Mouse (Mus musculus) heart, postnatal 0 days (tissue): ENCODE data around the gene Scn9a. TPM values are rescaled to one million over a fixed set of nuclear protein-coding genes. Genes with fewer than 3 reads are reported as not detected.

Experiments used
- ATAC-seq: fragments of 200-750 bp; cut with Nextera tagmentation; 2 replicates; pipeline ENCODE4 v1.8.0; 2017; ENCODE audit warnings: low read depth, moderate number of reproducible peaks, moderate library complexity; ENCODE audit not compliant: insufficient read depth
- DNase-seq: peaks from one replicate; pipeline ENCODE4 v3.0.0-alpha.2; 2016; ENCODE audit warnings: low spot score
- H3K27ac ChIP-seq: fragments of 300-500 bp; sonication (generic); 2 replicates; pipeline ENCODE4 v1.5.1; 2014; ENCODE audit warnings: low read depth, mild to moderate bottlenecking
- H3K27me3 ChIP-seq: fragments of 300-500 bp; sonication (generic); 2 replicates; pipeline ENCODE4 v1.6.1; 2014; ENCODE audit warnings: low read length, mixed read lengths; ENCODE audit not compliant: control insufficient read depth, insufficient read depth
- H3K36me3 ChIP-seq: fragments of 300-500 bp; sonication (generic); replicated peaks from 2 replicates; pipeline ENCODE4 v1.6.1; 2014; ENCODE audit warnings: low read length, mixed read lengths; ENCODE audit not compliant: control insufficient read depth, insufficient read depth
- H3K4me1 ChIP-seq: fragments of 300-500 bp; sonication (generic); 2 replicates; pipeline ENCODE4 v1.6.1; 2014; ENCODE audit warnings: antibody characterized with exemption; ENCODE audit not compliant: control insufficient read depth, insufficient read depth
- H3K4me2 ChIP-seq: fragments of 300-500 bp; sonication (generic); 2 replicates; pipeline ENCODE4 v1.6.1; 2014; ENCODE audit warnings: low read depth, mild to moderate bottlenecking, low read length, moderate library complexity
- H3K4me3 ChIP-seq: fragments of 300-500 bp; sonication (generic); 2 replicates; pipeline ENCODE4 v1.5.1; 2014; ENCODE audit warnings: low read depth, low read length
- H3K9ac ChIP-seq: fragments of 300-500 bp; sonication (generic); replicated peaks from 2 replicates; pipeline ENCODE4 v1.6.1; 2014; ENCODE audit warnings: low read depth, low read length, mixed read lengths
- H3K9me3 ChIP-seq: fragments of 300-500 bp; sonication (generic); replicated peaks from 2 replicates; pipeline ENCODE4 v1.6.1; 2016; ENCODE audit warnings: low read length; ENCODE audit not compliant: control insufficient read depth
- CTCF ChIP-seq: IDR thresholded peaks from 2 replicates; pipeline ENCODE4 v1.5.1; 2016; ENCODE audit warnings: antibody characterized with exemption, control low read depth, low read depth
- EP300 ChIP-seq: IDR thresholded peaks from 2 replicates; pipeline ENCODE4 v1.6.1; 2016; ENCODE audit warnings: antibody characterized with exemption, low read depth
- WGBS: fragments of 180-500 bp; shearing (Covaris S2); extraction: QIAGEN DNeasy Blood & Tissue Kit; methylation state at CpG from one replicate; pipeline ENCODE4 v1.1.7; 2014; 5-methylcytosine and 5-hydroxymethylcytosine counted together
- polyA plus RNA-seq: library from polyadenylated mRNA; unstranded; fragments of >200 nt; fragmentation: Nextera tagmentation; extraction: Ambion mirVana; gene quantifications from 2 replicates; pipeline ENCODE4 v1.2.1, GENCODE M21; 2015
- total RNA-seq: library from RNA; depleted of rRNA; stranded (reverse); fragments of >200 nt; gene quantifications from 2 replicates; pipeline ENCODE4 v1.2.3, GENCODE M21; 2014; ENCODE audit warnings: low replicate concordance

Gene Scn9a
- total and polyA plus RNA-seq, 2 experiments from 2014 or later, result not detected

- no peak overlapping the region for H3K9ac ChIP-seq
- no peak for TF ChIP-seq EP300
- no peak for TF ChIP-seq CTCF
- no peak overlapping the region for H3K4me3 ChIP-seq
- no peaks in the 10 kb centered on the region for H3K4me1 ChIP-seq
- H3K27me3 ChIP-seq, result no peaks in the 10 kb centered on the region
- DNase-seq (no peak), ATAC-seq (no peak)
- 74% methylated on average over 8 of the region's 8 CpGs for WGBS
- no peak overlapping the region for H3K4me2 ChIP-seq
- H3K27ac ChIP-seq, result no peak overlapping the region
- no peaks in the 10 kb centered on the region for H3K36me3 ChIP-seq
- no peaks in the 10 kb centered on the region for H3K9me3 ChIP-seq
Observed at GRCm38 (mm10) chr2:66494556-66494955, 140.2 kb downstream of the Scn9a start.

DNA sequence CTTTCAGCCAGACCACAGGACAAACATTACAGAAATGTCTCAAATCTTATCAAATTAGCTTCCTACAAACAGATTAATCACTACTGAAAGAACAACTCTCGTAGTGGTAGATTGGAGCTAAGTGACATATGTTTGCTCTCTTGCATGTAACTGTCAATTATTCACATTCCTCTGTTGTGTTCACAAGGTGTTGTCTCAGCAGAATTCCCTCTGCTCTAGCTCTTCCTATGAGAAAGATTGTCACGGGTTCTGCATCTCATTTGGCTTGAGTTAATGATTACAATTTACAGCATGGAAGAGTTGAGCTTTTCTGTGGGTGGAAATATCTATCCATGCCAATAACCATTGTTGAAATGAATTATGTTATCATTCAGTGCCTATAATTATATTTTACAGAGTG is 156.4 kb downstream of the Scn9a start:
- no peaks in the 10 kb centered on the region for H3K27me3 ChIP-seq
- no peaks in the 10 kb centered on the region for H3K4me1 ChIP-seq
- 38% methylated on average over 2 of the region's 2 CpGs for WGBS

DNA sequence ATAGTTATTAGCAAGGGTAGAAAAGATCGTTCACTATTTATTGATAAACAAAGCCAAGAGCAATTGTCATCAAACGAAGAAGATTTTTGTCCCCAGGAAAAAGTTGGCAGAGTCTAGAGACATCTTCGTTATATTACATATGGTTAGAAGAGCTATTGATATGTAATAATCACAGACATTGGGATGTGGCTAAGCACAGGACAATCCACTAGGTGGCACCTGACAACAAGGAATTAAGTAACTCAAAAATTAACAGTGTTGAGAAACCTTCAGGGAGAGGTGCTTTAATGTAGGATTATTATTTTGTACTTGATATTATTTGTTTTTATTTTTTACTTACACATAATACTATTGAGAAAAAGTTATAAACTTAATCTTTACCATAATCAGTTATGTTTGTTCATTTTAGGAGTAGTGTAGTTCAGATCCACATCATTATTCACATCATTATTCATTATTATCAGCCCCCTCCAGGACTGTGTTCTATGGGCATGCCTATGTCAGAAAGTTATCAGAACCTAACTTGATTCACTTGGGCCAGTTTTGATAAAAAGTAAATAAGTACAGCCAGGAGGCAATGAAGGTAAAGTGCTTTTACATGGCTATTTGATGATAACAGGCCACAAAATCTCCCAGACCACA is 161.5 kb downstream of the Scn9a start:
- Histone ChIP-seq H3K27ac (no peak overlapping the region), H3K36me3 (no peaks in the 10 kb centered on the region), H3K27me3 (no peaks in the 10 kb centered on the region), H3K4me3 (no peak overlapping the region), H3K9me3 (no peaks in the 10 kb centered on the region), H3K4me1 (no peaks in the 10 kb centered on the region), H3K9ac (no peak overlapping the region), H3K4me2 (no peak overlapping the region)
- ATAC-seq (no peak), DNase-seq (peak; percentile 49)
- WGBS, result 30% methylated on average over 3 of the region's 3 CpGs
- no peak for TF ChIP-seq EP300
- peak; percentile 58 for TF ChIP-seq CTCF

More for the DNA sequence above, 156.4 kb downstream of the Scn9a start:
- Histone ChIP-seq H3K27ac (no peak overlapping the region), H3K4me3 (no peak overlapping the region), H3K36me3 (no peaks in the 10 kb centered on the region), H3K4me2 (no peak overlapping the region), H3K9ac (no peak overlapping the region), H3K9me3 (no peaks in the 10 kb centered on the region)
- no peak for DNase-seq
- ATAC-seq, result no peak
- TF ChIP-seq EP300 (no peak), CTCF (no peak)

GRCm38 (mm10) chr2:66465484-66465883 is 169.3 kb downstream of the Scn9a start:
- Histone ChIP-seq H3K4me2 (no peak overlapping the region), H3K4me3 (no peak overlapping the region), H3K36me3 (no peaks in the 10 kb centered on the region), H3K4me1 (no peaks in the 10 kb centered on the region), H3K9ac (no peak overlapping the region), H3K27ac (no peak overlapping the region), H3K9me3 (no peaks in the 10 kb centered on the region), H3K27me3 (no peaks in the 10 kb centered on the region)
- ATAC-seq, result no peak
- TF ChIP-seq CTCF, result no peak
- TF ChIP-seq EP300, result no peak
- WGBS, result 70% methylated on average over 3 of the region's 3 CpGs
- no peak for DNase-seq

DNA sequence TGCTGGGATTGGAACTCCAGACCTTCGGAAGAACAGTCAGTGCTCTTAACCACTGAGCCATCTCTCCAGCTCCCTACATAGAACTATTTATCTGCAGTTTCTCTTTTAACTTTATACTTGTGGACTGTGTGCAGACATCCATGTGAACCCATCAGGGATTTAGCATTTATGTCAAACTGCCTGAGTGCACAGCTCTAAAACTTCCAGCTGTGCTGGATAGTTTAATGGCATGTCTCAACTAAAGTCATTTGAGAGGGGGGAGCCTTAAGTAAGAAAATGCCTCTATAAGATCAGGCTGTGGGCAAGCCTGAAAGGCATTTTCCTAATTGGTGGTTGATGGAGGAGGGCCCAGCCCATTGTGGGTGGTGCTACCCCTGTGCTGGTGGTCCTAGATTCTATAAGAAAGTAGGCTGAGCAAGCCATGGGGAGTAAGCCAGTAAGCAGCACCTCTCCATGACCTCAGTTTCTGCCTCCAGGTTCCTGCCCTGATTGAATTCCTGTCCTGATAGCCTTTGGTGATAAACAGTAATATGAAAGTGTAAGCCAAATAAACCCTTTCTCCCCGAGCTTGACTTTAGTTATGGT is 169.8 kb downstream of the Scn9a start:
- no peak overlapping the region for H3K9ac ChIP-seq
- TF ChIP-seq EP300, result no peak
- no peak overlapping the region for H3K27ac ChIP-seq
- H3K4me2 ChIP-seq, result no peak overlapping the region
- DNase-seq (no peak), ATAC-seq (no peak)
- no peak overlapping the region for H3K4me3 ChIP-seq
- H3K9me3 ChIP-seq, result no peaks in the 10 kb centered on the region
- H3K36me3 ChIP-seq, result no peaks in the 10 kb centered on the region
- H3K27me3 ChIP-seq, result no peaks in the 10 kb centered on the region
- WGBS, result 70% methylated on average over 2 of the region's 2 CpGs
- no peaks in the 10 kb centered on the region for H3K4me1 ChIP-seq

- Histone ChIP-seq H3K36me3 (no peaks in the 10 kb centered on the region), H3K4me1 (no peaks in the 10 kb centered on the region), H3K4me2 (no peak overlapping the region), H3K27ac (no peak overlapping the region), H3K4me3 (no peak overlapping the region), H3K9me3 (no peaks in the 10 kb centered on the region), H3K27me3 (no peaks in the 10 kb centered on the region), H3K9ac (no peak overlapping the region)
- no peak for TF ChIP-seq CTCF
- no peak for TF ChIP-seq EP300
- DNase-seq, result no peak
- no peak for ATAC-seq
- 79% methylated on average over 6 of the region's 6 CpGs for WGBS
Observed at GRCm38 (mm10) chr2:66463916-66464315, 170.8 kb downstream of the Scn9a start.
